Mouse (Mus musculus) kidney, embryonic 14.5 days (tissue): ENCODE results near the gene Gm20695. TPM values are rescaled to one million over a fixed set of nuclear protein-coding genes. Genes with fewer than 3 reads are reported as not detected.

ENCODE experiments used
- ATAC-seq: fragments of 200-750 bp; cut with Nextera tagmentation; 2 replicates; pipeline ENCODE4 v1.8.0; 2017; ENCODE audit warnings: moderate number of reproducible peaks, mild to moderate bottlenecking, moderate TSS enrichment, moderate library complexity; ENCODE audit not compliant: low FRiP score, low TSS enrichment
- H3K27ac ChIP-seq: fragments of 300-500 bp; sonication (generic); 2 replicates; pipeline ENCODE4 v1.5.1; 2014; ENCODE audit warnings: low read depth, mild to moderate bottlenecking, low read length, moderate library complexity, mixed read lengths
- H3K27me3 ChIP-seq: fragments of 300-500 bp; sonication (generic); 2 replicates; pipeline ENCODE4 v1.6.1; 2014; ENCODE audit warnings: mild to moderate bottlenecking, low read length; ENCODE audit not compliant: control insufficient read depth, insufficient read depth
- H3K36me3 ChIP-seq: fragments of 300-500 bp; sonication (generic); 2 replicates; pipeline ENCODE4 v1.6.1; 2014; ENCODE audit warnings: low read length, mixed read lengths; ENCODE audit not compliant: control insufficient read depth, insufficient read depth
- H3K4me1 ChIP-seq: fragments of 300-500 bp; sonication (generic); 2 replicates; pipeline ENCODE4 v1.6.1; 2014; ENCODE audit warnings: low read length, mixed read lengths; ENCODE audit not compliant: control insufficient read depth, insufficient read depth
- H3K4me2 ChIP-seq: fragments of 300-500 bp; sonication (generic); replicated peaks from 2 replicates; pipeline ENCODE4 v1.6.1; 2014; ENCODE audit warnings: low read depth, mild to moderate bottlenecking, low read length
- H3K4me3 ChIP-seq: fragments of 300-500 bp; sonication (generic); 2 replicates; pipeline ENCODE4 v1.5.1; 2014; ENCODE audit warnings: mild to moderate bottlenecking, low read length
- H3K9ac ChIP-seq: fragments of 300-500 bp; sonication (generic); 2 replicates; pipeline ENCODE4 v1.6.1; 2014; ENCODE audit warnings: low read depth, mild to moderate bottlenecking, low read length, moderate library complexity
- H3K9me3 ChIP-seq: fragments of 300-500 bp; sonication (generic); 2 replicates; pipeline ENCODE4 v1.6.1; 2016; ENCODE audit warnings: low read length; ENCODE audit not compliant: control insufficient read depth
- WGBS: fragments of 180-500 bp; shearing (Covaris S2); extraction: QIAGEN DNeasy Blood & Tissue Kit; methylation state at CpG from one replicate; pipeline ENCODE4 v1.1.7; 2014; 5-methylcytosine and 5-hydroxymethylcytosine counted together
- polyA plus RNA-seq: library from polyadenylated mRNA; unstranded; fragments of >200 nt; fragmentation: Nextera tagmentation; extraction: Ambion mirVana; gene quantifications from 2 replicates; pipeline ENCODE4 v1.2.1, GENCODE M21; 2014

Gene Gm20695
- polyA plus RNA-seq: 0.70 and 2.9 TPM in 2 replicates

GRCm38 (mm10) chr16:3884201-3885064 is at the start of gene Gm20695, which contains the start of gene Zfp597:
TSS of gene Gm20695 (plus strand) at chr16:3884648.
TSS of gene Zfp597 (minus strand) at chr16:3884561.
- Histone ChIP-seq H3K4me1 (peaks cover 7% of the 10 kb centered on the region; the same call in 1 of the 2 replicates), H3K4me3 (peak within 1 kb of the TSS; percentile 94), H3K36me3 (no peaks in the 10 kb centered on the region), H3K4me2 (peak within 1 kb of the TSS; percentile 75), H3K27ac (peak within 1 kb of the TSS; percentile 86), H3K9me3 (no peaks in the 10 kb centered on the region), H3K27me3 (no peaks in the 10 kb centered on the region), H3K9ac (peak within 1 kb of the TSS; percentile 90)
- WGBS: under 1% methylated on average over 84 of the region's 88 CpGs
- ATAC-seq: peak; percentile 99

- Histone ChIP-seq H3K27me3 (no peaks in the 10 kb centered on the region), H3K4me3 (no peak overlapping the region), H3K27ac (no peak overlapping the region), H3K36me3 (no peaks in the 10 kb centered on the region), H3K4me2 (no peak overlapping the region), H3K9me3 (no peaks in the 10 kb centered on the region), H3K4me1 (no peaks in the 10 kb centered on the region), H3K9ac (no peak overlapping the region)
- 84% methylated on average over 2 of the region's 2 CpGs for WGBS
- no peak for ATAC-seq
These were observed 49.0 kb upstream of the Gm20695 start for GRCm38 (mm10) chr16:3835461-3835860.

GRCm38 (mm10) chr16:3839157-3839885 is 45.1 kb upstream of the Gm20695 start:
- H3K9ac ChIP-seq: no peak overlapping the region
- H3K27me3 ChIP-seq: no peaks in the 10 kb centered on the region
- H3K4me3 ChIP-seq: no peak overlapping the region
- H3K4me2 ChIP-seq: no peak overlapping the region
- WGBS: 37% methylated on average over 17 of the region's 17 CpGs
- ATAC-seq: peak; percentile 76
- no peaks in the 10 kb centered on the region for H3K36me3 ChIP-seq
- H3K27ac ChIP-seq: no peak overlapping the region
- no peaks in the 10 kb centered on the region for H3K9me3 ChIP-seq
- H3K4me1 ChIP-seq: no peaks in the 10 kb centered on the region

GRCm38 (mm10) chr16:3842989-3843388 is 41.5 kb upstream of the Gm20695 start:
- no peaks in the 10 kb centered on the region for H3K27me3 ChIP-seq
- no peak overlapping the region for H3K9ac ChIP-seq
- no peak overlapping the region for H3K4me3 ChIP-seq
- H3K36me3 ChIP-seq: no peaks in the 10 kb centered on the region
- WGBS: 38% methylated on average over 4 of the region's 4 CpGs
- H3K4me2 ChIP-seq: no peak overlapping the region
- H3K9me3 ChIP-seq: no peaks in the 10 kb centered on the region
- H3K4me1 ChIP-seq: no peaks in the 10 kb centered on the region
- H3K27ac ChIP-seq: no peak overlapping the region
- no peak for ATAC-seq

GRCm38 (mm10) chr16:3843796-3844195 is 40.7 kb upstream of the Gm20695 start:
- Histone ChIP-seq H3K27me3 (no peaks in the 10 kb centered on the region), H3K4me3 (no peak overlapping the region), H3K9me3 (no peaks in the 10 kb centered on the region), H3K4me1 (no peaks in the 10 kb centered on the region), H3K9ac (no peak overlapping the region), H3K4me2 (no peak overlapping the region), H3K27ac (no peak overlapping the region), H3K36me3 (no peaks in the 10 kb centered on the region)
- ATAC-seq: no peak
- WGBS: 63% methylated on average over 1 of the region's 1 CpGs

DNA sequence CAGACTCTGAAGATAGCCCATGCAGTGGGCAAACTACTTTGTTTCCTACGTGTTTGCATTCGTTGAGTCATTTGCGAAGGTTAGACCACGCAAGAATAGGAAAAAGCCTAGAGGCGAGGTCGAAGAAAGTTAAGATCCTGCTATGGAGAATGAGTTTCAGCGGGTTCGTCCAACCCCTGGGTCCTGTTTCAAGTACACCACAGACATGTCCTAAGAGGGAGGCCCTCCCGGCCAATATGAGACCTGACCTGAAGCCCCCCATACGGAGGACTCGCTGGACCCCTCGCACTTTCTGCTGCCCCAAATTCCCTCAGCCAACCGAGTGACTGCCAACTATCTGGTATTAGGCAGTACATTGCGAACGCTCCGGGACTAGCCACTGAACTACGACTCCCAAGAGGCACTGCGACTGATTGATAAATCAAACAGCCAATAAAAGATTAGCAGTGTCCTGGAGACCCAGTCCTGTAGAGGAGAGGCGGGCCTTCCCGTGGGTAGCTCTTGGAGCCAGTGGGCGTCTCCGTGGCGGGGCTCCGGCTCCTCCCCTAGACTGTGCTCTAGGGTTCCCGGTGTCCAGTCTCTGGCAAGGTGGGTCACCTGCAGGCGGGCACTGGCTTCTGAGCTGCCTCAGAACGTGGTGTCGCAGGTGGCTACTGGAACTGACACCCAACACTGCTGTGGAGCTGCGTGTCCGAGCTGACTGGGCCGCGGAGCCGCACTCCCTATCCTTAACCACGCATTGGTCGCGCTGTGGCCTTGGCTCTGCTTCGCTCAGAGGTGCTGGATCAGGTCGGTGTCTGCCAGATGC is 37.5 kb upstream of the Gm20695 start, which contains the start of gene Zfp174:
Gene Zfp174 (plus strand): TSS at position 558 of the 808 bp plus-strand sequence.
- peak within 1 kb of the TSS; percentile 60; the same call in 1 of the 2 replicates for H3K9ac ChIP-seq
- H3K27ac ChIP-seq: no peak within 1 kb of the TSS
- no peaks in the 10 kb centered on the region for H3K9me3 ChIP-seq
- WGBS: 2% methylated on average over 38 of the region's 38 CpGs
- ATAC-seq: peak; percentile 99
- H3K4me2 ChIP-seq: peak within 1 kb of the TSS; percentile 59
- peak within 1 kb of the TSS; percentile 64 for H3K4me3 ChIP-seq
- H3K27me3 ChIP-seq: no peaks in the 10 kb centered on the region
- H3K36me3 ChIP-seq: no peaks in the 10 kb centered on the region
- no peaks in the 10 kb centered on the region for H3K4me1 ChIP-seq

DNA sequence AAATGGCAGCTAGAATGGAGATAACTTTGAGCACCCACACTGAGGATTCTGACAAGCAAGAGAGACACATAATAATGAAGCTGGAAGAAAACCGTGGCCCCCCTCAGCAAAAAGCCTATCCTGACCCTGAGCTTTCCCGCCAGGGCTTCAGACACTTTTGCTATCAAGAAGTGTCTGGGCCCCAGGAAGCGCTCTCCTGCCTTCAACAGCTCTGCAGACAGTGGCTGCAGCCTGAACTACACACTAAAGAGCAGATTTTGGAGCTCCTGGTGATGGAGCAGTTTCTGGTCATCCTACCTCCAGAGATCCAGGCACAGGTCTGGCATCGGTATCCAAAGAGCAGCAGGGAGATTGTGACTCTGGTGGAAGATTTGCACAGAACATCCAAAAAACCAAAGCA is 36.6 kb upstream of the Gm20695 start:
- H3K27me3 ChIP-seq: no peaks in the 10 kb centered on the region
- no peak for ATAC-seq
- 0 out of 2 replicates have a peak overlapping the region, but pooled peaks have one; percentile 60 for H3K9ac ChIP-seq

GRCm38 (mm10) chr16:3848416-3848815 is 36.0 kb upstream of the Gm20695 start:
- H3K4me1 ChIP-seq: no peaks in the 10 kb centered on the region
- no peaks in the 10 kb centered on the region for H3K9me3 ChIP-seq
- no peak for ATAC-seq
- H3K27ac ChIP-seq: no peak overlapping the region
- no peaks in the 10 kb centered on the region for H3K27me3 ChIP-seq
- H3K9ac ChIP-seq: no peak overlapping the region
- WGBS: 76% methylated on average over 3 of the region's 3 CpGs
- H3K4me3 ChIP-seq: no peak overlapping the region
- no peaks in the 10 kb centered on the region for H3K36me3 ChIP-seq
- no peak overlapping the region for H3K4me2 ChIP-seq

More for the DNA sequence above, 36.6 kb upstream of the Gm20695 start:
- no peaks in the 10 kb centered on the region for H3K9me3 ChIP-seq
- H3K27ac ChIP-seq: no peak overlapping the region
- H3K4me3 ChIP-seq: peak overlapping the region; percentile 64; the same call in 1 of the 2 replicates
- 64% methylated on average over 4 of the region's 4 CpGs for WGBS
- no peaks in the 10 kb centered on the region for H3K4me1 ChIP-seq
- peak overlapping the region; percentile 41 for H3K4me2 ChIP-seq
- H3K36me3 ChIP-seq: no peaks in the 10 kb centered on the region
